21 mouse cellular contexts compared by ENCODE assay signal in genomic region chr10:12860765-12861164, GRCm38 (mm10). TPM values are rescaled to one million over a fixed set of nuclear protein-coding genes. Genes with fewer than 3 reads are reported as not detected.
DNase-seq lines count a peak whose midpoint lies in the region; TF ChIP-seq lines count a peak whose summit lies in the region.
"Had no signal": no experiment of that assay in that cellular context is flagged by ENCODE, and none has a peak within 500 bp of the region (broad histone marks: within the 10 kb centered on the region; RNA-seq: fewer than 3 reads in every experiment).

No protein-coding gene starts in this region.

- TF ChIP-seq CTCF in gastrocnemius, adult 2 months (IDR thresholded peaks at IDR 0.05), result no peak

- no peak overlapping the region for H3K4me3 ChIP-seq in gastrocnemius, adult 2 months
- H3K4me3 ChIP-seq: embryonic facial prominence, embryonic 12.5 days; erythroblast, embryonic 14.5 days; hindbrain, embryonic 13.5 days; intestine, embryonic 15.5 days; limb, embryonic 12.5 days; liver, embryonic 13.5 days; lung, embryonic 15.5 days; neural tube, embryonic 12.5 days had no signal

- no peak for DNase-seq in gastrocnemius, adult 2 months
- DNase-seq in gastrocnemius, postnatal 14 days, result no peak
- DNase-seq in left cerebral cortex, postnatal 14 days (ENCODE audit: low spot score in 2 of 2), result peak; percentile 44 to 46
- DNase-seq in left cerebral cortex, postnatal 10 days (ENCODE audit: extremely low spot score in 1 of 2, low spot score in 2 of 2), result no peak
- peak; percentile 35 for DNase-seq in CD4-positive, CD25-positive, alpha-beta regulatory T cell, adult 2 months (ENCODE audit: low read depth, low spot score)
- peak; percentile 37 for DNase-seq in brain, adult 2 months (ENCODE audit: low read depth, low spot score)
- no peak for DNase-seq in cerebellum, postnatal 25 days
- DNase-seq in yolk sac, embryonic 10.5 days (ENCODE audit: low spot score), result no peak
- DNase-seq: cerebellum, adult 9-11 months; heart, postnatal 10 days; kidney, postnatal 36 days; liver, embryonic 13.5 days; thymus, postnatal 25 days had no signal

- peak overlapping the region; percentile 25; the same call in 1 of the 2 replicates for H3K27ac ChIP-seq in gastrocnemius, adult 2 months
- H3K27ac ChIP-seq: hindbrain, embryonic 13.5 days; intestine, embryonic 15.5 days; limb, embryonic 12.5 days; liver, embryonic 13.5 days; lung, embryonic 15.5 days; macrophage; neural tube, embryonic 12.5 days had no signal

- intact Hi-C loops in gastrocnemius, adult 2 months (cut with DNase I), result no loop called here
- intact Hi-C loops in gastrocnemius, postnatal 14 days (cut with DNase I; ENCODE audit: low total_unique reads), result no loop called here
- intact Hi-C loops in left cerebral cortex, postnatal 14 days (cut with DNase I), result no loop called here
- intact Hi-C loops in left cerebral cortex, postnatal 10 days (cut with DNase I), result no loop called here

RNA-seq across cellular contexts. Expression of gene Utrn, which starts 8.4 kb away (rescaled TPM):
- total RNA-seq in gastrocnemius, adult 2 months (2021), result 10 to 100 TPM; 20.1 to 28.1 TPM
- 10 to 100 TPM; 37.1 to 44.7 TPM for total RNA-seq in gastrocnemius, postnatal 14 days (2021)
- total RNA-seq in left cerebral cortex, postnatal 14 days (2021), result 10 to 100 TPM; 47.9 to 50.3 TPM
- 10 to 100 TPM; 41.5 to 42.8 TPM for total RNA-seq in left cerebral cortex, postnatal 10 days (2021)

Comparison
In these comparisons a context has a peak if more than half of its experiments do, and no peak if none do; other contexts are left out.
1. DNase-seq: peak in left cerebral cortex, postnatal 14 days (2 of 2), CD4-positive, CD25-positive, alpha-beta regulatory T cell, adult 2 months (single experiment) and brain, adult 2 months (single experiment); none in gastrocnemius, adult 2 months (single experiment), gastrocnemius, postnatal 14 days (single experiment), left cerebral cortex, postnatal 10 days (0 of 2), cerebellum, postnatal 25 days (0 of 2) and yolk sac, embryonic 10.5 days (single experiment).